Mouse (Mus musculus): ENCODE data around the gene Hsf5. TPM values are rescaled to one million over a fixed set of nuclear protein-coding genes. Genes with fewer than 3 reads are reported as not detected.

Hsf5 gene
- polyA plus RNA-seq (2016; fragmentation: Nextera tagmentation; extraction: Ambion mirVana), result 0.39 and 0.46 TPM in 2 replicates

GRCm38 (mm10) chr11:87616790-87617474 is at the start of gene Hsf5:
Hsf5 (plus strand) TSS chr11:87617164.
- no peak within 1 kb of the TSS for H3K27ac ChIP-seq
- H3K9me3 ChIP-seq, result peaks cover 10% of the 10 kb centered on the region
- 90% methylated on average over 69 of the region's 69 CpGs for WGBS
- H3K4me1 ChIP-seq (replicated peaks), result no peaks in the 10 kb centered on the region
- no peak within 1 kb of the TSS for H3K4me3 ChIP-seq
- no peak for DNase-seq (ENCODE audit: low spot score)
- no peaks in the 10 kb centered on the region for H3K27me3 ChIP-seq (ENCODE audit: insufficient read depth, poor library complexity, severe bottlenecking)
- H3K36me3 ChIP-seq, result peaks cover 94% of the 10 kb centered on the region

GRCm38 (mm10) chr11:87568255-87568953 is 48.6 kb upstream of the Hsf5 start, which contains the start of gene Sept4:
Sept4 (plus strand) TSS chr11:87568903.
- H3K36me3 ChIP-seq, result no peaks in the 10 kb centered on the region
- 81% methylated on average over 7 of the region's 7 CpGs for WGBS
- no peaks in the 10 kb centered on the region for H3K9me3 ChIP-seq
- H3K27ac ChIP-seq, result no peak within 1 kb of the TSS
- no peak for DNase-seq (ENCODE audit: low spot score)
- peaks cover 15% of the 10 kb centered on the region; the same call in 1 of the 2 replicates for H3K4me1 ChIP-seq (replicated peaks)
- H3K4me3 ChIP-seq, result no peak within 1 kb of the TSS
- 0 out of 2 replicates have a peak, but pooled peaks cover 3% of the 10 kb centered on the region for H3K27me3 ChIP-seq (ENCODE audit: insufficient read depth, poor library complexity, severe bottlenecking)

DNA sequence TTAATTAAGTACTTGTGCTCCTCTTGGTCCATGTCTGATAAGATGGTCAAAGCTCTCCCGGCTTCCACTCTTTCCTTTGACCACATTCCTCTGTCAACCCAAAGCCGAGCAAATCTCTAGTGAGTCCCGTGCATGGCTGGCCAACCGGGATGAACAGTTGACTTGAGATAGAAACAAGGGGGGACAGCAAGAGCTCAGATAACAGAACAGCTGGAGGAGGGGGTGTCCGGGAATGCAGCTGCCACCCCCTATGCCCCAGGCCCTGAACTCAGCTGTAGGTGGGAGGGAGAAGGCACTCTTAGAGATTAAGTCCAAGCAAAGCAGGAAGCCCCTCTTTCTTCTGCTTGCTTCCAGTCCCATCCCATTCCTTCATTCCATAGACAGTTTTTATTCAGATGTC is 46.2 kb upstream of the Hsf5 start:
- Histone ChIP-seq H3K27me3 (ENCODE audit: insufficient read depth, poor library complexity, severe bottlenecking) (0 out of 2 replicates have a peak, but pooled peaks cover 6% of the 10 kb centered on the region), H3K4me1 (replicated peaks) (peaks cover 37% of the 10 kb centered on the region), H3K27ac (no peak overlapping the region), H3K36me3 (no peaks in the 10 kb centered on the region), H3K9me3 (no peaks in the 10 kb centered on the region), H3K4me3 (no peak overlapping the region)
- WGBS, result 53% methylated on average over 5 of the region's 5 CpGs
- DNase-seq (ENCODE audit: low spot score), result no peak

DNA sequence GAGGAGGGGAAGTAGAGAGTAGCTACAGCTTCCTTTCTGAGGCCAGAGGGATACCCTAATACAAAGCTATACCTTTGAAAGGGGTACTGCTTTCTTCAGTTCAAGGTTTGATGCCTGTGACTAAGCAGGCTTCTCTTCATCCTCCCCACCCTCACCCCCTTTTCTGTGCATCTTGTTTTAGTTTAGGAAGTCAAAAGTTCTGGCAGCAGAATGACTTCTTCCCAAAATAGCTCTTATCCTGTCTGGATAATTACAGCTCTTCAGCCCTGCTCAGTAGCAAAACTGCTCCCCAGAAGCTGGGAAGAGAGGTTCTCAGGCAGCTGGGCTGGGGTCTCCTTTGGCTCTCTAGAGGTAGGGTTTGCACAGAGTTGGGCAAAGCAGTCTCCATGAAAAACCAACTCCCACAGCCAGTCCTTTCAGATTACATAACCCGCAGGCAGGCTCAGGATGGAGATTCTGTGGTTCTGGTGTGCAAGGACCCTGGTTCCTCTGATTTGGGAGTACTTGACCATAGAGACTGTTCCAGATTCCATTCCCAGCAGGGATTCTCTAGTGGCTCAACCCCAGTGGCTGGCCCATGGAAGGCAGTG is 45.5 kb upstream of the Hsf5 start:
- Histone ChIP-seq H3K4me1 (replicated peaks) (peaks cover 37% of the 10 kb centered on the region), H3K4me3 (no peak overlapping the region), H3K27me3 (ENCODE audit: insufficient read depth, poor library complexity, severe bottlenecking) (peaks cover 9% of the 10 kb centered on the region; the same call in 1 of the 2 replicates), H3K27ac (no peak overlapping the region), H3K9me3 (no peaks in the 10 kb centered on the region), H3K36me3 (no peaks in the 10 kb centered on the region)
- 92% methylated on average over 1 of the region's 1 CpGs for WGBS
- DNase-seq (ENCODE audit: low spot score), result no peak

DNA sequence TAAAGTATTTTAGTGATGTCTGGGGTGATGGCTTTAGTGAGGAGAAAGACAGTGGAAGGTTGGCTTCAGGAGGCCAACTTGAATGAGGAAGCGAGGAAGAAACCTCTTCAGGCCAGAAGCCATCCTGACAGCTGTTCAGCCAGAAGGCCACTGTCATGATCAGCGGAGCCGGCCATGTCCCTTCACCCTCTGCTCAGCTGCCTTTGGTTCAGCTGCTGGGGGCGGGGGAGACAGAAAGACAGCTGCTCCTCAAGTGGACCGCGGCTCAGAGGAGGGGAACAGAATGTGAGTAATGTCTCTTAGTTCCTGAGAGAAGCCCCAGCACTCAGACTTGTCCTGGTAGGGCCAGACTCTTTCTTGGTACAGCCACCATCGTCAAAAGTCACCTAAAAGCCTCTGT is 43.2 kb upstream of the Hsf5 start:
- Histone ChIP-seq H3K4me1 (replicated peaks) (peaks cover 55% of the 10 kb centered on the region), H3K9me3 (no peaks in the 10 kb centered on the region), H3K4me3 (no peak overlapping the region), H3K36me3 (no peaks in the 10 kb centered on the region), H3K27me3 (ENCODE audit: insufficient read depth, poor library complexity, severe bottlenecking) (peaks cover 21% of the 10 kb centered on the region), H3K27ac (no peak overlapping the region)
- DNase-seq (ENCODE audit: low spot score), result no peak
- WGBS, result 69% methylated on average over 7 of the region's 7 CpGs

GRCm38 (mm10) chr11:87574520-87575180 is 42.3 kb upstream of the Hsf5 start:
- Histone ChIP-seq H3K36me3 (no peaks in the 10 kb centered on the region), H3K4me1 (replicated peaks) (peaks cover 64% of the 10 kb centered on the region), H3K27ac (no peak overlapping the region), H3K4me3 (no peak overlapping the region), H3K9me3 (no peaks in the 10 kb centered on the region), H3K27me3 (ENCODE audit: insufficient read depth, poor library complexity, severe bottlenecking) (peaks cover 24% of the 10 kb centered on the region)
- no peak for DNase-seq (ENCODE audit: low spot score)
- 66% methylated on average over 21 of the region's 21 CpGs for whole genome bisulfite sequencing

DNA sequence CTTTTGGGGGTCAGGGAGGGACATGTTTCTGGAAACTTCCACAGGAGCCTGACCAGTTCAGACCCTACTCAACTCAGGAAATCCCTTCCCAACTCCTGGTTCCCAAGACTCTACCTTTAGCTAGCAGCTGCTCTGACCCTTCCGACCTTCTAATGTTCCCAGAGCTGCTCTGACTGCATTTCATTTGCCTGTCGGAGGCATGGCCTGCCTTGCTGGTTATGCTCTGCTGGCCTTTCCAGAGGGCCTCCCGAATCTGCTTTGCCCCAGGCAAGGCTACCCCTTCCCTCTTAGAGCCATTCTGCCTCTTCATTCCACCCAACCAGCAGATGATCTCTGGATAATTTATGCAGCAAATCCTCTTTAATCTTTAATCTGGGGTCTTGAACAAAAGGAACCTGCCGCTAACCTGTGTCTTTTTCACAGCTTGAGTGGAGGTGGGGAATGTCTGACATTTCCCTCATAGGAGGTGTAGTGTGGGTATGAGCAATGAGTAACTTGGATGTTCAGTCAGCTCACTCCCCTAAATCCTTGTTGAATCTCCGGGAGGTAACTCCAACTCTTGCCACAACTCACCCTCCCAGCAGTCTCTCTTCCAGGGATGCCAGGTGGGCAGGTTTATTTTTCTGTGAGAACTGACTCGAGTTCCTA is 39.2 kb upstream of the Hsf5 start:
- Histone ChIP-seq H3K4me3 (peak overlapping the region; percentile 76), H3K27me3 (ENCODE audit: insufficient read depth, poor library complexity, severe bottlenecking) (peaks cover 32% of the 10 kb centered on the region), H3K36me3 (no peaks in the 10 kb centered on the region), H3K4me1 (replicated peaks) (peaks cover 66% of the 10 kb centered on the region), H3K9me3 (no peaks in the 10 kb centered on the region), H3K27ac (no peak overlapping the region)
- DNase-seq (ENCODE audit: low spot score), result no peak
- 18% methylated on average over 6 of the region's 6 CpGs for WGBS

- Histone ChIP-seq H3K36me3 (no peaks in the 10 kb centered on the region), H3K27me3 (ENCODE audit: insufficient read depth, poor library complexity, severe bottlenecking) (peaks cover 32% of the 10 kb centered on the region), H3K9me3 (no peaks in the 10 kb centered on the region), H3K27ac (peak overlapping the region; percentile 84), H3K4me3 (peak overlapping the region; percentile 76), H3K4me1 (replicated peaks) (peaks cover 64% of the 10 kb centered on the region)
- under 1% methylated on average over 40 of the region's 40 CpGs for WGBS
- DNase-seq (ENCODE audit: low spot score), result peak; percentile 62
Measured at GRCm38 (mm10) chr11:87578249-87578962, 38.6 kb upstream of the Hsf5 start.

DNA sequence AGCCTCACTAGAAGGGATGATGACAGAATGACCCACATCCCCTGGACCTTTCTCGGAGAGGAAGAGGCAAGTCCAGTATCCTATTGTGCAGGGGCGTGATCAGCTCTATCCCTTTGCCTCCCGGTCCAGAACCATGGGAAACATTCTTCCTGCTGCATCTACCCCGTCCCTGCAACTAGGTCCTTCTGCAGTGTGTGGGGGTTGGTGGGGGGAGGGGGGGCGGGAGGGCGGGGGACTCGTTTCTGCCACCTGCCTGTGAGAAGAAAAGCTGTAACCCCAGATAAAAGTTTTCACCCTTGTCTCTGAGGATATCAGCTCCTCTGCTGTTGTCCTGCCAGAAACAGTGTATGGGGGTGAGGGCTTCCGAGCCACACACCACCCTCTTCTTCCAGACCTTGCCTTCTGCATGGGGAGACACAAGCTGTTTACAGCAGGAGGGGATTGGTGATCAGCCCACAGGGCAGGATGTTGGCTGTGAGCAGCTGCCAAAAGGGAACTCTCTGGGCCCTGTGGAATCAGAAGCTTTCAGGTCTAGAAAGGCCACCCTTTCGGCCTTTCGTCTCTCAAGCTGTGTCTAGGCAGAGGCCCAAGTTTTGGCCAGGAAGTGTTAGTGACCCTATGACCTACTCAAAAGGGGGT is 37.9 kb upstream of the Hsf5 start:
- Histone ChIP-seq H3K27me3 (ENCODE audit: insufficient read depth, poor library complexity, severe bottlenecking) (peaks cover 32% of the 10 kb centered on the region), H3K36me3 (no peaks in the 10 kb centered on the region), H3K4me1 (replicated peaks) (peaks cover 57% of the 10 kb centered on the region), H3K4me3 (peak overlapping the region; percentile 76), H3K27ac (peak overlapping the region; percentile 84; the same call in 1 of the 2 replicates), H3K9me3 (no peaks in the 10 kb centered on the region)
- peak; percentile 31 for DNase-seq (ENCODE audit: low spot score)
- 12% methylated on average over 10 of the region's 10 CpGs for WGBS

GRCm38 (mm10) chr11:87579713-87580112 is 37.3 kb upstream of the Hsf5 start:
- Histone ChIP-seq H3K4me1 (replicated peaks) (peaks cover 51% of the 10 kb centered on the region), H3K9me3 (no peaks in the 10 kb centered on the region), H3K36me3 (no peaks in the 10 kb centered on the region), H3K27me3 (ENCODE audit: insufficient read depth, poor library complexity, severe bottlenecking) (peaks cover 32% of the 10 kb centered on the region), H3K27ac (no peak overlapping the region), H3K4me3 (no peak overlapping the region)
- WGBS, result 47% methylated on average over 1 of the region's 1 CpGs
- no peak for DNase-seq (ENCODE audit: low spot score)

DNA sequence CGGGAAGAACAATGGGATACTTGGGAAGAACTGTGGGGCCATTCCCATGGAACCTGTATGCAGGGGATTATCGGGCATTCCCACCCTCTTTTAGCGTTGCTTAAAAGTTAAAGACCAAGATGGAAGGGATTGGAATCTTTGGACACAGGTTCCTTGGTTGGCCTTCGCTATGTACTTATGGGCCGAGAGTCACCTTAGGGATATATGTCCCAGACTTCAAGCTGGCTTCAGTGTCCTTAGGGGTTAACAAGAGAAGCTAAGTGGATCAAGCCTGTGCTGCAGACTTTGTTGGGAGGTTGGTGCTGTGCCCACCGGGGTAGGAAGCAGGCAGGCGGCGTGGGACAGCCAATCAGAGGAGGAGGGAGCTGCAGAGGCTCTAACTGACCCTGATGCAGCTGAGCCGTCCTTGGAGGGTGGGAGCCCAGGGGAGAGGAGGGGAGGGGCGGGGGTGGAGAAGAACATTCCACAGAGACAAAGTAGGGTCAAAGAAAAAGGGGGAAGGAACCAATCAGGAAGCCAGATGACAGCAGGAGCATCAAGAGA is 36.4 kb upstream of the Hsf5 start:
- Histone ChIP-seq H3K27me3 (ENCODE audit: insufficient read depth, poor library complexity, severe bottlenecking) (peaks cover 30% of the 10 kb centered on the region), H3K9me3 (no peaks in the 10 kb centered on the region), H3K4me3 (no peak overlapping the region), H3K4me1 (replicated peaks) (peaks cover 43% of the 10 kb centered on the region), H3K27ac (no peak overlapping the region), H3K36me3 (no peaks in the 10 kb centered on the region)
- WGBS, result 47% methylated on average over 10 of the region's 10 CpGs
- no peak for DNase-seq (ENCODE audit: low spot score)
